Mouse (Mus musculus) stomach, embryonic 16.5 days (tissue): ENCODE results near the gene Aadat. TPM values are rescaled to one million over a fixed set of nuclear protein-coding genes. Genes with fewer than 3 reads are reported as not detected.
"Not testable (repeated sequence)": the region's sequence is repeated elsewhere in the genome, so short reads cannot be mapped to it uniquely, and the experiment has no call there.

Source experiments
- ATAC-seq: fragments of 200-750 bp; cut with Nextera tagmentation; 2 replicates; pipeline ENCODE4 v1.8.0; 2017; ENCODE audit warnings: moderate number of reproducible peaks, moderate TSS enrichment; ENCODE audit not compliant: insufficient read depth, low FRiP score
- H3K27ac ChIP-seq: fragments of 300-500 bp; sonication (generic); 2 replicates; pipeline ENCODE4 v1.5.1; 2014; ENCODE audit warnings: low read length
- H3K27me3 ChIP-seq: fragments of 300-500 bp; sonication (generic); 2 replicates; pipeline ENCODE4 v1.6.1; 2014; ENCODE audit warnings: low read length, control low read depth, mixed read lengths; ENCODE audit not compliant: control insufficient read depth, insufficient read depth
- H3K36me3 ChIP-seq: fragments of 300-500 bp; sonication (generic); 2 replicates; pipeline ENCODE4 v1.6.1; 2014; ENCODE audit warnings: low read length; ENCODE audit not compliant: control insufficient read depth, insufficient read depth
- H3K4me1 ChIP-seq: fragments of 300-500 bp; sonication (generic); 2 replicates; pipeline ENCODE4 v1.6.1; 2014; ENCODE audit warnings: low read length, control low read depth, mixed read lengths; ENCODE audit not compliant: control insufficient read depth, insufficient read depth
- H3K4me2 ChIP-seq: fragments of 300-500 bp; sonication (generic); 2 replicates; pipeline ENCODE4 v1.6.1; 2014; ENCODE audit warnings: low read depth, low read length, mixed read lengths
- H3K4me3 ChIP-seq: fragments of 300-500 bp; sonication (generic); replicated peaks from 2 replicates; pipeline ENCODE4 v1.5.1; 2014; ENCODE audit warnings: mild to moderate bottlenecking, low read length
- H3K9ac ChIP-seq: fragments of 300-500 bp; sonication (generic); 2 replicates; pipeline ENCODE4 v1.6.1; 2014; ENCODE audit warnings: low read length
- H3K9me3 ChIP-seq: fragments of 300-500 bp; sonication (generic); replicated peaks from 2 replicates; pipeline ENCODE4 v1.6.1; 2016; ENCODE audit warnings: low read length, control low read depth; ENCODE audit not compliant: control insufficient read depth
- WGBS: fragments of 180-500 bp; shearing (Covaris S2); extraction: QIAGEN DNeasy Blood & Tissue Kit; methylation state at CpG from one replicate; pipeline ENCODE4 v1.1.7; 2014; 5-methylcytosine and 5-hydroxymethylcytosine counted together
- polyA plus RNA-seq: library from polyadenylated mRNA; unstranded; fragments of >200 nt; fragmentation: Nextera tagmentation; extraction: Ambion mirVana; gene quantifications from 2 replicates; pipeline ENCODE4 v1.2.1, GENCODE M21; 2015

Gene Aadat
- polyA plus RNA-seq, 1 experiment from 2014 or later = 0.61 TPM

DNA sequence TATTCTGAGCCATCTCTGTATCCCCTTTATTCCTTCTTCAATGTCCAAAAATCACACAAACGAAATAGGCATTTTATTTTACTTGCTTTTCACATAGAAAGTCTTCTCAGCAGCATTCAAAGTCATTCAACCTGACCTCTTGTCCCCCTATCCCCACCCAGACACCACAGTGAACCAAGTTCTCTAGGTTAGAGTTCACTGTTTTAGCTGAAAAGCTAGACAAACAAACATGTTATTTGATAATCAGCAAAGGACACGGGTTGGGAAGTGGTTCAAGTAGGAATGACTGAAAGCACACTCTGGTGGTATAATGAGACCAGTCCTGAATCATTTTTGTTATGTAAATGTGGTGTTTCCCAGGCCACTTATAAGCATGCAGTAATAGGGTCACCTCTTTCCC lies 29.2 kb downstream of the Aadat start:
- Histone ChIP-seq H3K36me3 (no peaks in the 10 kb centered on the region), H3K27me3 (no peaks in the 10 kb centered on the region), H3K4me2 (no peak overlapping the region), H3K4me1 (no peaks in the 10 kb centered on the region), H3K4me3 (no peak overlapping the region), H3K9me3 (no peaks in the 10 kb centered on the region), H3K27ac (no peak overlapping the region), H3K9ac (no peak overlapping the region)
- WGBS = 56% methylated on average over 2 of the region's 2 CpGs
- no peak for ATAC-seq

DNA sequence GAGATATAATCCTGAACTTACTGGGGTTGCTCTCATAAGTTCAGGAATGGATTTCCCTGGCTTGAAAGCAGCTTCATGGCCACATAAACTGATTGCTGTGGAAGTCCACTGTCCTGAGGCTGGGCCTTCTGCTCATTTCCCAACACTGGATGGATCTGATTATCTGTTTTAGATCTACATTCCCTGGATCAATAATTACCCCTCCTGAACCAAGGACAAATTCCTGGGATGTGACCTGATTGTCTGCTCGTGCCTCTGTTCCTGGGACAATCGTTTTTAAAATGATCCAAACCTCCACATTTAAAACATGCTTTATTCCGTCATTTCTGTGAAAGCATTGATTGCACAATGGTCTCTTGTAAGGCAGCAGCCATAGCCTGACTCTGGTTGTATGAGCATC lies 61.1 kb downstream of the Aadat start:
- no peaks in the 10 kb centered on the region for H3K36me3 ChIP-seq
- H3K9me3 ChIP-seq = no peaks in the 10 kb centered on the region
- WGBS = 68% methylated on average over 3 of the region's 3 CpGs
- no peak overlapping the region for H3K4me3 ChIP-seq
- no peaks in the 10 kb centered on the region for H3K27me3 ChIP-seq
- H3K4me1 ChIP-seq = no peaks in the 10 kb centered on the region
- H3K9ac ChIP-seq = no peak overlapping the region
- no peak for ATAC-seq
- H3K4me2 ChIP-seq = no peak overlapping the region
- no peak overlapping the region for H3K27ac ChIP-seq

DNA sequence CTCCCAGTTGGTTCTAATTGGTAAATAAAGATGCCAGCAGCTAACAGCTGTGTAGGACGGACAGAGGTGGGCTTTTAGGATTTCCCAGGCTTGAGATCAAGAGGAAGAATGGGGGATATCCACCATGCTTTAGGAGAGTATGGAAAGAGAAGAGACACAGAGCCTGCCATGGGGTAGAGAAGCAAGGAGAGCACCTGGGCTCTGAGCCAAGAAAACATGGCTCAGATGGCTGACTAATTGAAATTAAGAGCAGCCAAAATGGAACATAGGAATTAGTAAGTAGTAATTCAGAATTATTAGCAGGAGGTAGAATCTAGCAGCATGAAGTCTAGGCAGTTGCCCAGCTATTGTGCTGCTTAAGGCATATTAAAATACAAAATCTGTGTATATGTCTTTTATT lies 71.5 kb downstream of the Aadat start:
- Histone ChIP-seq H3K27ac (no peak overlapping the region), H3K27me3 (no peaks in the 10 kb centered on the region), H3K4me1 (no peaks in the 10 kb centered on the region), H3K36me3 (no peaks in the 10 kb centered on the region), H3K9me3 (no peaks in the 10 kb centered on the region), H3K4me3 (no peak overlapping the region), H3K9ac (no peak overlapping the region), H3K4me2 (no peak overlapping the region)
- 66% methylated on average over 1 of the region's 1 CpGs for WGBS
- ATAC-seq = no peak

DNA sequence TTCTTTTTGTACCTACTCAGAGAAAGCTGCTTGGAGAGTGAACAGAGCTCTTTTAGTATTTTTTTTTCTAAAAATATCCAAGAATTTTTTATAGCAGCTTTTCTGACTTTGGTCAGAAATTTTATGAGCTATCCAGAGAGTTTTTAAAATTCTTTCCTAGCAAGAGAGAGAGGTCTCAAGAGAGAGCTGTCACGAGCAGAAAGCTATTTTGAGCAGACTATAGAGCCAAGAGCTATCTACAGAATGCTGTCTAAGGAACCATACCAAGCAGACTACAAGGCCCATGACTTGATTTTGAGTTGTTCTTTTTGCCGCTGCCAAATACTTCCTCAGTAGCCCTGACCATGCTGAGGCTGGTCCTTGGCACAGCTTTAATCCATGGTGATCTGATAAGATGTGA lies 77.6 kb downstream of the Aadat start:
- no peak for ATAC-seq
- H3K4me2 ChIP-seq = no peak overlapping the region
- 67% methylated on average over 2 of the region's 2 CpGs for WGBS

DNA sequence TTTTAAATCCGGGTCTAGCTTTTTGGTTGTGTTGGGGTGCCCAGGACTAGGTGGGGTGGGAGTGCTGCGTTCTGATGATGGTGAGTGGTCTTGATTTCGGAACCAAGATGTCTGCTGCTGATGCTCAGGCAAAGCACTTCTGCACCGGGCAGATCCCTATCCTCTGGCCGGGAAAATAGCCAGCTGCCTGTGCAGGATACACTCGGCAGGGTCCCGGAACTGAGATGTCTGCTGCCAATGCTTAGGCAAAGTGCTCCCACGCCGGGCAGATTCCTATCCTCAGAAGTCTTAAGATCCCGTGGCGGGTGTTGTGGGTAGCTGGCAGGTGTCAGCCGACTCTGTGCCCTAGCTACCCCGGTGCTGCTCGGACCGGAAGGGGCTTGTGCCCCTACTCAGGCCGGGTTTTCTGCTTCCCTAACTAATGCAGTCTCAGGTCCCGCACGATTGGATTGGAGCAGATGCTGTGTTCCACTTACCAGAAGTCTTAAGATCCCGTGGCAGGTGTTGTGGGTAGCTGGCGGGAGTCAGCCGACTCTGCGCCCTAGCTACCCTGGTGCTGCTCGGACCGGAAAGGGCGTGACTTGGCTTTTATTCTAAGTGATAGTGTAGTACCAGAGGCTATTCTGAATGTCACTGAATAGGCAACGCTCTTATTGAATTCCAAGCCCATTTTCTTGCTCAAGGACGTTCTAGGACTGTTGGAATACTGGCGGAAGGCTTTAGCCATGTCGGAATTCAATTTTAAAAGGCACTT lies 85.8 kb downstream of the Aadat start:
- not testable (repeated sequence) for H3K9me3 ChIP-seq, H3K4me1 ChIP-seq, H3K27me3 ChIP-seq, H3K27ac ChIP-seq, H3K9ac ChIP-seq, H3K4me3 ChIP-seq, ATAC-seq, H3K4me2 ChIP-seq, H3K36me3 ChIP-seq
- 84% methylated on average over 29 of the region's 29 CpGs for WGBS

More for the DNA sequence above, 77.6 kb downstream of the Aadat start:
- no peak overlapping the region for H3K4me3 ChIP-seq
- no peaks in the 10 kb centered on the region for H3K4me1 ChIP-seq
- H3K36me3 ChIP-seq = no peaks in the 10 kb centered on the region
- no peaks in the 10 kb centered on the region for H3K9me3 ChIP-seq
- no peaks in the 10 kb centered on the region for H3K27me3 ChIP-seq
- H3K27ac ChIP-seq = no peak overlapping the region
- no peak overlapping the region for H3K9ac ChIP-seq

DNA sequence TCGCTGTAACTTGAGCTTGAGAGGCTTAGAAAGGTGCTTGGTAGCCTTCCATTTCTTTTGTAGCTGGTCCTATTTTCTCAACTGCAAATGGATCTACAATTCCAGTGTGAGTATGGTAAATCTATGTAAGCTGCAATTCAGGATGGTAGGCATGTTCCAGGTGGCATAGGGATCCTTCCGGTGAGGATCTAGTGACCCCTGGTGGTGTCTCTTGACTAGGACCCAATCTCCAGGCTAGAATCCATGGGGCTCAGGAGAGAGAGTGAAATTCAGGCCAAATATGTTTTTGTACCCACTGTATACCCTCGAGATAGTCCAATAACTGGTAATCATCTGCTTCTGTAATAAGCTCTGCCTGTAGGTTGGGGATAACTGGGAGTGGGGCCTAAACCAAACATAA lies 89.0 kb downstream of the Aadat start:
- Histone ChIP-seq H3K9me3 (no peaks in the 10 kb centered on the region), H3K4me3 (no peak overlapping the region), H3K36me3 (no peaks in the 10 kb centered on the region), H3K4me1 (no peaks in the 10 kb centered on the region), H3K27me3 (no peaks in the 10 kb centered on the region), H3K27ac (no peak overlapping the region), H3K9ac (no peak overlapping the region), H3K4me2 (no peak overlapping the region)
- no peak for ATAC-seq
- WGBS = 60% methylated on average over 3 of the region's 3 CpGs

Other genes starting within 250 kb of the Aadat start
- not detected in 2 replicates for gene Gm10283, start 2.7 kb upstream of the Aadat start, polyA plus RNA-seq
- gene Mfap3l, start 126.9 kb downstream of the Aadat start, polyA plus RNA-seq = 1.8 and 2.3 TPM in 2 replicates